Mouse (Mus musculus) NIH3T3 (cell line): ENCODE measurements around the gene Zhx3.

Source experiments
- DNase-seq: peaks from one replicate; pipeline ENCODE4 v3.0.0-alpha.2; 2012; ENCODE audit warnings: low read depth

Zhx3 gene

DNA sequence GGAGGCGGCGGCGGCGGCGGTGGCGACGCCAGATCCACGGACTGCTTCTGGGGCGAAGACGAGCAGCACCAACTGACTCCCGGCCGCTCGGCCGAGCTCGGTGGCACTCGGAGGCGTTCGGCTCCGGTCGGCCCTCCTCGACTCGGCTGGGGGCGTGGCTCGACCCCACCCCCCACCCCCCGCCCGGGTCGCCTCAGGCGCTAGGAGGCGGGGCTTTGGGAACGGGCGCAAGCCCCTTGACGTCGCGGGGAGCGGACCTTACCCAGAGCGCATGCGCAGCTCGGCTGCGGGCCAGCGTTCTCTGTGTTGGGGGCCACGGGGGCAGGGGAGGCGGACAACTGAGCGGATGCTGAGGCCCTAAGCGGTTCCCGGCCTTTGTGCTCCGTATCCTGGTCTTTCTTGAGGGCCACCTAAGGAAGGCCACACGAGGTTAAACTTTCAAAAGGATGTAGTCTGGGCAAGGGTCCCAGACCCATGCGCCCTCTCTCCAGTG lies at the start of gene Zhx3:
TSS of gene Zhx3 (minus strand) at position 109 of the 493 bp plus-strand sequence.
- peak; percentile 97 for DNase-seq

DNA sequence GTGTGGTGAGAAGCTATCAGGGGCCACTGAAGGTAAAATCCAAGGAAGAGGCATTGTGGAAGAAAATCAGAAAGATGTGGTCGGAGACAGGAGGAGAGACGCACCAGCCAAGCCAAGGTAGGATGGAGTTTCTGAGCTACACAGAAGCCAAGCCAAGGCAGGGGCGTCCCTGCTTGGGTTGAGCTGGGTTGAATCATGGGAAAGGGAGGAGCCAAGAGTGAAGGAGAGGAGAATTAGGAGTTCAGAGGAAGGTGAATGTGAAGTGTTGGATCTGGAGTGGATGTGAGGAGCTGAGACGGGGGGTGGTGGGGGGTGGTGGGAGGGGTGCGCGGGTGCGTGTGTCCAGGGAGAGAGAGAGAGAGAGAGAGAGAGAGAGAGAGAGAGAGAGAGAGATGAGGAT lies 48.5 kb upstream of the Zhx3 start:
- peak; percentile 31 for DNase-seq

DNA sequence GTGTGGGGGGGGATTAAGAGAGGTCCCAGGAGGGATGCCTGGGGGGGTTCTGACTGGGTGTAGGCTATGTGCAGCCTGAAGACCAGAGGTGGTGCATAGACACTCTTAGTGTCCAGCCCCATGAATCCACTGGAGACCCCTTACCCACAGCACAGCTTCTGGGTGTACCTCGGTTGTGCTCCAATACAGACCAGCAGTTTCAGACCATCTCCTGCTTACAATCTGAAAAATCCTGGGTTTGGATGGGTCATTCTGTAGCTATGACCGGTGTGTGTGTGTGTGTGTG lies 46.1 kb upstream of the Zhx3 start:
- no peak for DNase-seq

DNA sequence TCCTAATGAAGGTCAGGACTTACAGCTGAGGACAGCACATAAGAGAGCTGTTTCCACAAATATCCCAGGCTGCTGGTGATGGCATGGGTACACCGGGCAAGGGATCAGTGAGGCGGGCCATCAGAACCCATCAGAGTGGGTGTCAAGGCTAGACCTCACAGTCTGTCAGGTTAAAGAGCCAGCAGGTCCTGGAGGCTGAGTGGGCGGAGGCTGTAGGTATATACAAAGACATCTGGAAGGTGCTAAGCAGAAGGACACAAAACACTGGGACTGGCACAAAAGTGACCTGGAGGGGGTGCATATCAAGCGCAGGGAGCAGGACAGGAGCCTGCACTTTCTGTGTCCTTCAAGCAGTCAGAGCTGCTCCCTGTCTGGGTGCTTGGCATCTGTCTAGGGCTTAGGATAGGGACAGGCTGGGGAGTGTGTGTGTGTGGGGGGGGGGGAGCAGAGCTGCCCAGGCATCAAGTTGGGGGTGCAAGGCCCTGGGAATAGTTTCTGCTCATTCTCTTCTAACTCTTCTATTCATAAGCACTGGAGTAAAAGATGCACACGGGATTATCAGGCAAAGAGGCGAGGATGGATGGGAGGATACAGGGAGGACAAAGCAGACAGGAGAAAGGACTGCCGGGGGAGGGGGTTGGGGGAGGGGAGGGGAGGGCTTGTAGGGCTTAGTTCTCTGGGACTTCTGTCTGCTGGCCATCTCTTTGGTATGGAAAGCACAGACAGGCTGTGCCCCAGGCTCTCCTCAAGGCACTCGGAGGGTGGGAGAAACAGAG lies 45.5 kb upstream of the Zhx3 start:
- no peak for DNase-seq

DNA sequence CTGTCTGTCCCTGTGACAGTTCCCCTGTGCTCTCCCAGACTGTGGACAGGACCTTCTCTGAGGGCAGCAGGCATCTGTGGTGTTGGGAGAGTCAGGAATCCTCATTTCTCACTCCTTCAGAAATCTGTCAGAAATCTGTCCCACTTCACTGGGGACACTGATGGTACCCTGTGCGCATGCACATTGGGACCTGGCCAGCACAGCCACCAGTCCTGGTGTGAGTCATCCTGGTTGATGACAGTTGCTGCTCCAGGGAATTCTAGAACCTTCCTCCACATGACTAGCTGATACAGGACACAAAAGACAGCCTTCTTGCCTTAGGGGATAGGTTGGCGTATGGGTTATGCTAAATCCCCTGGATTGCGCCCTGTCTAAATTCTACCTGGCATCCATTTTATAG lies 44.5 kb upstream of the Zhx3 start:
- DNase-seq = no peak

DNA sequence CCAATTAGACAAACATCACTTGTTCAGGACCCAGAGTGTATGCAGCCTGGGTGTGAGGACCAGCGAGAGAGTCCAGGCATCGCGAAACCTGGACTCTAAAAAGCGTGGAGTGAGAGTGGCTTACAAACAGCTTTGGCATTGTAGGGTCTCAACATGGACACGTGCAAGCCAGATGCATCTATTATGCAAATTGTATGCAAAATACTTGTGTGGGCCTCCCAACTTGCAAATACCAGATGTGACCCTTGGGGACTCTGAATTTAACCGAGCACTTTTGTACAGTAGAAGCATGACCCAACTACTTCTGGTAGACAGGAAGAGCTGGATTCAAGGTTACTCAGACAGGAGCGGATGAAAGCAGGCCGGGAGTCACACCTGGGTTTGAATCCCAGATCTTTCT lies 43.9 kb upstream of the Zhx3 start:
- no peak for DNase-seq

DNA sequence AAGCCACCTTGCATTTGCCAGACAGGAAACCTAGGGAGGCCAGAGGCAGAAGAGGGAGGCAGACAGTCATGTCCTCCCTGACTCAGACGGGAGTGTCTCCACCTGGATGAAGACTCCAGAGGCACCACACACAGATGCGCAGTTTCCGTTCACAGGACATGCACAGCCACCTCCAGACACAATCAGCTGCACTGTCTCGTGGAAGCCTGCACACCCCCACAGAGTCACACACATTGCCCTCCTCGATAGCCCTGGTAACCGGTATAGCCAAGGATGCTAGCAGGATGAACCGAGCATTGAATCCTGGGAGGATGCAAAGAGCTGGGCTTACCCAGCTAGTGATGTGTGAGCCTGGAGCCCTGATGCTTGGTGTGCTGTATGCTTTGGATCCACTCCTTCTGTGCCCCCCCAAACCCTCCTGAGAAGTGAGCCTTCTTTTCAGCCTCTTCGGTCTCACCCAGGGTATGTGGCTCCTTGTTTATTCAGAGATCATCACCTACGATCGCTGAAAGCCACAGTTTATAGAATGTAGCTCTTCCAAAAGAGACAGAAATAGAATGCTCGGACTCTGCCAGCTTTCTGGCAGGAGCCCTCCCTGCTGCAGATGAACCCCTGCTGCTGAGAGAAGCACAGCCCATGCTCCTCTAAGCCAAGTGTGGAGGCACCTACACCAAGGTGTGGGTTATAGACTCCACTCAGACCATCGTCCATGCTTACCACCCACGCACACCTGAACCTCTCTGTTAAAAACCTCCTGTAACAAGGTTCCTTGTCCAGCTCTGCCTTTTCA lies 43.2 kb upstream of the Zhx3 start:
- no peak for DNase-seq

DNA sequence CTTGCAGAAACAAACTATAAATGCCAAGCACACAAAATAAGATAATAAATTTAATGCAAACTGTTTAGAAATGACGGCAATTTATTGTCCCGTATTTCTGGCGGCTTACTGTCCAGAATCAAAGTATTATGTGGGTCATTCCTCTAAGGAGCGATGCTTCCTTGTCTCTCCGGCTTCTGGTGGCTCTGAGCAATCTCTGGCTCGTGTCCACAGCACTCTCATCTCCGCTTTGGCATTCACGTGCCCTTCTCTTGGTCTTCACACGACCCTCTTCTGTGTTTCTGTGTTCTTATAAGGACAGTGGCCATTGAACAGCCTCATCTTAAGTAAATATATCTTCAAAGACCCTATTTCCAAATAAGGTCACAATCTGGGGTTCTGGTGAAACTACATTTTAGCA lies 41.9 kb upstream of the Zhx3 start:
- no peak for DNase-seq

DNA sequence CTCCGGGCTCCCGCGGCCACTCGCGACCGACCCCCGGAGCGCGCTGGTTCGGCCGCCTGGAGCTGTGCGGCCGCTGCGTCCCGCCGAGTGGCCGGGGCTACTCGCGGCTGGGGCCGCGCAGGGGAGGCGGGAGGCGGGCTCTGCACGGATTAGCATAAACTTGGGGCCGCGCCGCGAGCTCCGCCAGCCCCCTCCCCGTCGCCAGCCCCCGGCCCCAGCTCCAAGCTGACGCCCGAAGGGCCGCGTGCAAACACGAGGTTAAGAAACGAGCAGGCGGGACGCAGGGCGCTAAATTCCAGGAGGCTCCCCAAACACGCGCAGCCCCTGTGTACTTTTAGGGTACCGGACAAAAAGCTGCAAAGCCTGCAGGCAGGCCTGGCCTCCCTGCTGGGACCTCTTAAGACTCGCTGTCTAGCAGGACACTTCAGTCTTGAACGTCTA lies 39.5 kb upstream of the Zhx3 start, which contains the start of gene Emilin3:
TSS of gene Emilin3 (minus strand) at position 98 of the 441 bp plus-strand sequence.
- no peak for DNase-seq

DNA sequence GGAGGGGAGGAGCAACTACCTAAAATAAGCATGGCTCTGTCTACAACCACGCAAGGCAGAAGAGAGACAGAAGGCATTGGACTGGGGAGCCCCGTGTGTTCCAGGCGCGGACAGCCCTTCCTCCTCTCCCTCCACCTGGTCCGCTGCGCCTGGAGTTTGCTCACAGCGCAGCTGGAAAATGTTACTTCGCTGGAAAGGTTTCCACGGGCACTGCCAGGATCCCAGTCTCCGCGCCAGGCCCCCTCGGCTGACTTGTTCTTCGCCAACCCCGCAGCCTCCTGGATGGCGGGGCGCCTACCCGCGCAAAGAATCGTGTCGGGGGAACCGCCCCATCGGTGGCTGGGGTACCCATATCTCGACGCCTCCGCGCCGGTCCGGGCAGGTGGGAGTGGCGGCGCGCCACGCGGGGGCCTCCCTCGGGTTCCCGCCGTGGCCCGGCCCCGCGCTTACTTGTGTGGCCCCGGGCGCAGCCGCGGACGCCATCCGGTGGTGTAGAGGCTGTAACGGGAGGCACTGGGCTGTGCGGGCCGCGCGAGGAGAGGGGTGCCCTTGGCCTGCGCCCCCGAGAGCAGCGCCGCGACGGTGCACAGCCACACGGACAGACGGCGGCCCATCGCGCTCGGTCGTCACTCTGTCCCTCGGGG lies 38.9 kb upstream of the Zhx3 start:
- DNase-seq = no peak

DNA sequence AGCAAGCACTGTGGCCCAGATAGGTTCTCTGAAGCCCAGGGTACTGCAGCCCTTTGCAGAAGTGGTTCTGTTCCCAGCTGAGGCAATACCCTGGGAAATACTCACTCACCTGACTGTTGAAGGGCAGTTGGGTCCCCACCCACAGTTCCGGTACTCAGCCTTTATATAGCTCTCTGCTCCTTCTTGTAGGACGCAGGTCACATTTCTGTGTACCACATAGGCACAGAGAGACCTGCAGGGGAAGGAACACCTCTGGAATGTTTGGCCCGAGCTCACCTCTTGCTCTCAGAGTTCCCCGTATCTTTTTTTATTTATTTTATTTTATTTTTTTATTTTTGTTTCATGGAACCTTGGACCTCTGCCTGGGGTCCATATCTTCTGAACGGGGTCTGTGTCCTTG lies 37.8 kb upstream of the Zhx3 start:
- no peak for DNase-seq

DNA sequence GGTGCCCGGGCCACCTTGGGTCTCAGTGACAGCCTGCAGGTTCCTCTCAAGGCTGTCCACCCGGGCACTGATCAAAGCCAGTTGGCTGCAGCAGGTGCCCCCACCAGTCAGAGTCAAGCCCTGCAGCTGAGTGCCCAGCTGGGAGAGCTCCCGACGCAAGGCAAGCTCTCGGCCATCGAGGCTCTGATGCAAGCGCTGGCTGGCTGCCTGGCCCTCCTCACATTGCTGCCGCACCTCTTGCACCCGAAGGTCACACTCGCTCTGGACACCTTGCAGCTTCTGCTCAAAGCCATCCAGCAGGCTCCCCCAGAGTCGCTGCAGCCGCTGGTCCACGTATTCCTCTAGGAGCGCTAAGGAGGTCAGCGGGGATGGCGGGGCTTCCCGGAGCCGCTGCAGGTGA lies 35.8 kb upstream of the Zhx3 start:
- no peak for DNase-seq

DNA sequence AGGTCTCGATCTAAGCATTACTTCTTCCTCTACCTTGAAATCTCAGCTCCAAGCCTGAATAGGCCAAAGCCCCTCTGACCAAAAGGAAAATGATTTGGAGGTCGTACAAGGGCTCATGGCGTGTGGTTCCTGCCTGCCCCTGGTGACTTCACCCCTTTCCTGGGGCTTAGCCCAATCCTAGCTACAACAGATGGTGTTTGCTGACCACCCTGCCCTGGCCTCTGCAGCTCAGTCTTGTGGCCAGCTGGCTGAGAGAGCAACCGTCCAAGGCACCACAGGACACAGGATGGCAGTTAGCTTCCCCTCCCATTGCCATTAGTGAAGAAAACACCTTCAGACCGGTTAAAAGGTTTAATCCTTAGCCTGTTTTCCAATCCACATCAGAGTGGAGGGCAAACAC lies 33.3 kb upstream of the Zhx3 start:
- DNase-seq = no peak

DNA sequence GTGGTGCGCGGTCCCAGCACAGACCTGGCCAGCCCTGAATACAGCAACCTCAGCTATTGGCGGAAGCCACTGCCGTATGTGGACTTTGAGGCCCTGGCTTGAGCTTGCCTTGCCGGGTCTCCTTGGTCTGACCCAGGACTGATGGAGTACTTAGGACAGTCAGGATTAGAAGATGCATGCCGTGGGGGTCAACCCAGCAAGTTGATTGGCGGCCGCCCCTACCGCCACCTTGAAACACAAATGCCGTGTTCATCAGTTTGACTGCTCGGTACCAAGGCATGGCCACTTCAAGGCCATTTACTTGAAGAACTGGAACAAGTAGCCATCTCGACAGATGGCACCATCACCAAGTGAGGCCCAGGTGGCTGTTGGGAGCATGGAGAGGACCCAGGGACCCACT lies 32.5 kb upstream of the Zhx3 start:
- no peak for DNase-seq

DNA sequence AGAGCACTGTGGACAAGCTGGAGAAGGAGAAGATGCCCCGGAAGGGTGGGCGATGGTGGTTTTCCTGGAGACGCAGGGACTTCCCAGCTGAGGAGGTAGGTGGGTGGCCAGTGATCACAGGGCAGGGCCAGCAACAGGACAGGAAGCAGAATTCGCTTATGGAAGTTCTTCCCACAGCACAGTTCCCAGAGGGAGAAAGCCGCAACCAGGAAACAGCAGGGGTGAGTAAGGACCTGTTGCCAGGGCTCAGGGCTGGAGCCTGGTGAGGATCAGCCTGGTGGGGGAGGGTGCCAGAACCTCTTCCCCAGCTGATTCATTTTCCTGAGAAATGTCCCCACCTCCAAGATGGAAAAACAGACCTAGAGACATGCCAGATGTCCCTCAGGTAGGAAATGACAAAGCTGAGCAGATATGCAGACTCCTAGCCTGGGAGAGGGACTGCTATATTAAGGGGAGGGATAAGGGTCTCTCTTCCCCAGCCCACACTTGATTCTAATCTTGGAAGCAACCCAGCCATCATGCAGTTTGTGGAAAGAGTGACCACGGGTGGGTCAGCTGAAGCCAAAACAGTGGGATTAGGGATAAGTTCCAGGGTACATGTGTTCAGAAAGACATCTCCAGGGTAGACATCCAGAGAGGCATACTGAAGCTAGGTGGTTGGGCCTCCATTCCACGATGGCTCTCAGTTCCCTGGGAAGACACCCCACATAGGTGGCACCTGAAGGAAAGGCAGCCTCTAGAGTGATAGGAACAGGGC lies 29.0 kb upstream of the Zhx3 start:
- no peak for DNase-seq

DNA sequence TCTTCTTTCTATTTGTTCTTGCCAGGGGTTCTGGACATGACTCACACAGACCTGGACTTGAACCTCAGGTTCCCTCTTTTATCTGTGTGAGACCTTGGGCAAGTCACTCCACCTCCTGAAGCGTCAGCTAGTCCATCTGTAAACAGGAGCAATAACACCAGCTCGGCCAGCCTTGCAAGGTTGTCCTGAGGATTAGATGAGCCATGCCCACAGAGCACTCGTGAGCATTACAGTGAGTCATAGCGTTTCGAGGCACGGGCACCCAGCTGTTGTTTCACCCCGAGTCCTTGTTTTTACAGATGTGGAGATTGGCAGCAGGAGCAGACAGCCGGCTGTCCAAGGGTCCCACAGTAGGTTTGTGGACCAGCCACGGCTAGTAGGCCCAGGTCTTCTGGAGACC lies 18.9 kb upstream of the Zhx3 start:
- no peak for DNase-seq

DNA sequence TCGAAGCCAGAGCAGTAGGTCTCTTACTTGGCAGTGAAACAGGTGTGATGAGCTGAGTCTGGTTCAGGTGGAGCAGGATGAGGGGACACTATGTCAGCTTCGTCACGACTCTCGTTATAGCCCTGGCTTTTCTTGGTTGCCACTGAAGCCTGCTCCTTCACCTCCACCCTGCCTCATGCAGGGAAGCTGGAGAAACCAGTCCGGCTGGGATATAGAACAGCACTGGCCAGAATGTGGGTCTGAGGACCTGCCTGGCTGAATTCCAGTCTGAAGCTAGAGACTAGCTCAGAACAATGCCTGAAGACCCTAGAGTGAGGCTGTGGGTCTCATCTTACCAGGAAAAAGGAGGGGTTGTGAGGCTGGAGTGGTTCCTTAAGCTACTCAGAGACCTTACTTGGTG lies 18.2 kb upstream of the Zhx3 start:
- no peak for DNase-seq

DNA sequence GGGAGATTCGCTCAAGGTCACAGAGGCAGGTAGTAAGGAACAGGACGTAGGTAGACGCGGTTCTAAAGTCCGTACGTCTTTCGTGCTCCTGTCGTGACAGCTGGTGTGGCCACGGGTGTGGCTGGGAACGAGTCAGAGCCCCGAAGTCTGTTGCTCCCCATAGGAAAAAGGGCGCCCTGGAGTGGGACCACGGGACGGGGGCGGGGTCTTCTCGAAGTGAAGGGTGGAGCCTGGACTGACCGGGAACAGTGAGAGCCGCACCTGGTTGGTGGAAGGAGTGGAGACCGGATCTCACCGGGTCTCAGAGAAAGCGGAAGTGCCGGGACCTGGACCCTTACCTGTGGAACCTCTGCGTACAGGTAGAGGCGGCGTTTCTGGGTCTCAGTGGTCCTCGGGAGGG lies 15.1 kb upstream of the Zhx3 start:
- no peak for DNase-seq

DNA sequence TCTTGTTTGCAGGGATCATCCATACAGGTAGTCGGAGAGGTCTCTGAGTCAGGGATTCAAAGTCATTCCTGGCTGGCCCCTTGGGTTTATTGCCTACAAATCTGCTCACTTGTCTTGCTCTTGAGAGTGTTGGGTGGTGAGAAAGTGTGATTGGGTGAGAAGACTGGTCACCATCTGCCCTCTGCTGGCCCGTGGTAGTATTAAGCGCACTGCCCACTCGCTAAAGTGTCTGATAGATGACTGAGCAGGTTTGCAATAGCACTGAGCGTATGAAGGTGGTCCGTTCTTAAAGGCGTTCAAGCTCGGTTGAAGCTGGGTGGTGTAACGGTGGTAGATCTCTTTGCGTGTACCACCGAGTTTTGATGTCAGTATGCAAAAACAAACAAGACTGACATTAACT lies 14.5 kb upstream of the Zhx3 start:
- peak; percentile 86 for DNase-seq

DNA sequence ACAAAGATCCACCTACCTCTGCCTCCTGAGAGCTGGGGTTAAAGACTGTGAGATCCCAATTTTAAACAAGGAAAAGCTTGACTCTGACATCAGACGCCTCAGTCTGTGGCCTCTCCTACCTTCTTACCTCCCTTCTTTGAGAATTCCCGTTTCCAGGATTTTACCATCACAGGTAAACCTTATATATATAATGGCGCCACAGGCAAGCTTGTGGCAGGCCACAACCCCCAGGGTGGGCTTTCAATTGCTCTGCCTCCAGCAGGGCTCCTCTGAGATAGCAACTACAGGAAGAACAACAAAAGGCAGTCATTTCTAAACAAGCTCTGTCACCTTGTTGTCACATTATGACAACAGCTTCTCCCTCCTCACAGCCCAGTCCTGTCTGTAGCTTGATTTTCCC lies 13.4 kb upstream of the Zhx3 start:
- DNase-seq = no peak

DNA sequence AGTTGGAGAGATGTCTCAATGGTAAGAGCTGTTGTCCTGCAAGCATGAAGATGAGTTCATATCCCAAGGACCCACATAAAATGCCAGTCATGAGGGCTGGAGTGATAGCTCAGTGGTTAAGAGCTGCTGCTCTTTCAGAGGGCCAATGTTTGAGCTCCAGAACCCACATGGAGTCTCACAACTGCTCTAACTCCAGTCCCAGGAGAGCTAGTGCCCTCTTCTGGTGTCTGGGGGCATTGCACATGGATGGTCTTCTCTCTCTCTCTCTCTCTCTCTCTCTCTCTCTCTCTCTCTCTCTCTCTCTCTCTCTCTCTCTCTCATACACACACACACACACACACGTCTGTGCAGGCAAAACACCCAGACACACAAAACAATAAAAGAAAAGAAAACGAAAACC lies 12.0 kb upstream of the Zhx3 start:
- DNase-seq = peak; percentile 76

DNA sequence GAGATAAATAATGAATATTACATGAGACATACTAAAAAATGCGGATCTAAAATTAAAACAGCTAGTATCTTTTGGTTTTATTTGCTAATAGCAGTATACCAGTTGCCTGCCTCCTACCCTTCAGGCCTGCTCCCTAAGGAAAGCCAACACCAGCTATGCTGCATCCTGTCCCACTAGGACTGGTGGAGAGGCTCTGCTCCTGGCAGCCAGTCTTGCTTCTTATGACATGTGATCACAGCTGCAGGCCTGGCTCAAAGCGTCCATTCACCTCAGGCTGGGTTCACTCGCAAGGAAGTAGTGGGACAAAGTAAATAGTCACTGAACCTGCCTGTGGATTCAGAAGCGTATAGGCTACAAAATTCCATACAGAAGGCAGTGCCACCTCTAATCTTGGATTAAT lies 11.1 kb upstream of the Zhx3 start:
- DNase-seq = no peak
